Mouse (Mus musculus): ENCODE results near the gene 3110082I17Rik. TPM values are rescaled to one million over a fixed set of nuclear protein-coding genes. Genes with fewer than 3 reads are reported as not detected.
"Not testable (repeated sequence)": the region's sequence is repeated elsewhere in the genome, so short reads cannot be mapped to it uniquely, and the experiment has no call there.

The 3110082I17Rik gene
- total and polyA plus RNA-seq, 2 experiments from 2014 or later: 11.9 to 19.4 TPM

GRCm38 (mm10) chr5:139344687-139345363, 115.5 kb downstream of the 3110082I17Rik start:
- Histone ChIP-seq H3K9me3 (ENCODE audit: low read length) (no peaks in the 10 kb centered on the region), H3K9ac (peak overlapping the region; percentile 91), H3K36me3 (ENCODE audit: insufficient read depth) (peaks cover 23% of the 10 kb centered on the region), H3K4me3 (ENCODE audit: low read depth, low read length) (peak overlapping the region; percentile 95), H3K4me2 (ENCODE audit: low read depth) (peak overlapping the region; percentile 87), H3K27me3 (ENCODE audit: insufficient read depth, low read length) (no peaks in the 10 kb centered on the region), H3K27ac (ENCODE audit: low read depth, low read length) (peak overlapping the region; percentile 80), H3K4me1 (ENCODE audit: insufficient read depth) (peaks cover 4% of the 10 kb centered on the region; the same call in 1 of the 2 replicates)
- peak; percentile 94 for ATAC-seq
- TF ChIP-seq CTCF (IDR thresholded peaks at IDR 0.05; ENCODE audit: low read depth): no peak
- under 1% methylated on average over 33 of the region's 33 CpGs for WGBS
- DNase-seq: peak; percentile 93

- Histone ChIP-seq H3K36me3 (ENCODE audit: insufficient read depth) (peaks cover 30% of the 10 kb centered on the region), H3K4me1 (ENCODE audit: insufficient read depth) (peaks cover 4% of the 10 kb centered on the region; the same call in 1 of the 2 replicates), H3K4me2 (ENCODE audit: low read depth) (peak overlapping the region; percentile 87), H3K27ac (ENCODE audit: low read depth, low read length) (peak overlapping the region; percentile 80), H3K4me3 (ENCODE audit: low read depth, low read length) (peak overlapping the region; percentile 95), H3K9ac (peak overlapping the region; percentile 91), H3K27me3 (ENCODE audit: insufficient read depth, low read length) (no peaks in the 10 kb centered on the region), H3K9me3 (ENCODE audit: low read length) (no peaks in the 10 kb centered on the region)
- ATAC-seq (peak; percentile 85), DNase-seq (peak; percentile 87)
- peak; percentile 90 for TF ChIP-seq CTCF (IDR thresholded peaks at IDR 0.05; ENCODE audit: low read depth)
- WGBS: 5% methylated on average over 12 of the region's 12 CpGs
These were observed 116.2 kb downstream of the 3110082I17Rik start for GRCm38 (mm10) chr5:139344021-139344686.

- TF ChIP-seq CTCF (IDR thresholded peaks at IDR 0.05; ENCODE audit: low read depth): no peak
- Histone ChIP-seq H3K9ac (no peak overlapping the region), H3K4me3 (ENCODE audit: low read depth, low read length) (no peak overlapping the region), H3K9me3 (ENCODE audit: low read length) (no peaks in the 10 kb centered on the region), H3K27ac (ENCODE audit: low read depth, low read length) (no peak overlapping the region), H3K36me3 (ENCODE audit: insufficient read depth) (peaks cover 76% of the 10 kb centered on the region), H3K27me3 (ENCODE audit: insufficient read depth, low read length) (no peaks in the 10 kb centered on the region), H3K4me1 (ENCODE audit: insufficient read depth) (peaks cover 2% of the 10 kb centered on the region; the same call in 1 of the 2 replicates), H3K4me2 (ENCODE audit: low read depth) (no peak overlapping the region)
- no peak for ATAC-seq
- 85% methylated on average over 11 of the region's 11 CpGs for WGBS
- DNase-seq: no peak
These were observed 121.4 kb downstream of the 3110082I17Rik start for GRCm38 (mm10) chr5:139338891-139339290.

GRCm38 (mm10) chr5:139338403-139338802, 121.9 kb downstream of the 3110082I17Rik start:
- H3K9me3 ChIP-seq (ENCODE audit: low read length): no peaks in the 10 kb centered on the region
- H3K4me3 ChIP-seq (ENCODE audit: low read depth, low read length): no peak overlapping the region
- DNase-seq (no peak), ATAC-seq (no peak)
- H3K27me3 ChIP-seq (ENCODE audit: insufficient read depth, low read length): no peaks in the 10 kb centered on the region
- no peak overlapping the region for H3K27ac ChIP-seq (ENCODE audit: low read depth, low read length)
- no peaks in the 10 kb centered on the region for H3K4me1 ChIP-seq (ENCODE audit: insufficient read depth)
- H3K9ac ChIP-seq: no peak overlapping the region
- peaks cover 76% of the 10 kb centered on the region for H3K36me3 ChIP-seq (ENCODE audit: insufficient read depth)
- 90% methylated on average over 3 of the region's 3 CpGs for WGBS
- no peak for TF ChIP-seq CTCF (IDR thresholded peaks at IDR 0.05; ENCODE audit: low read depth)
- no peak overlapping the region for H3K4me2 ChIP-seq (ENCODE audit: low read depth)

- no peaks in the 10 kb centered on the region for H3K4me1 ChIP-seq (ENCODE audit: insufficient read depth)
- no peak for TF ChIP-seq CTCF (IDR thresholded peaks at IDR 0.05; ENCODE audit: low read depth)
- DNase-seq (no peak), ATAC-seq (no peak)
- no peak overlapping the region for H3K4me3 ChIP-seq (ENCODE audit: low read depth, low read length)
- peaks cover 76% of the 10 kb centered on the region for H3K36me3 ChIP-seq (ENCODE audit: insufficient read depth)
- 80% methylated on average over 13 of the region's 13 CpGs for WGBS
- no peak overlapping the region for H3K9ac ChIP-seq
- no peaks in the 10 kb centered on the region for H3K9me3 ChIP-seq (ENCODE audit: low read length)
- no peak overlapping the region for H3K4me2 ChIP-seq (ENCODE audit: low read depth)
- H3K27ac ChIP-seq (ENCODE audit: low read depth, low read length): no peak overlapping the region
- H3K27me3 ChIP-seq (ENCODE audit: insufficient read depth, low read length): no peaks in the 10 kb centered on the region
These were observed 122.4 kb downstream of the 3110082I17Rik start for GRCm38 (mm10) chr5:139337826-139338370.

GRCm38 (mm10) chr5:139335634-139336033, 124.7 kb downstream of the 3110082I17Rik start:
- DNase-seq (no peak), ATAC-seq (peak; percentile 23; the same call in 1 of the 2 replicates)
- H3K27ac ChIP-seq (ENCODE audit: low read depth, low read length): no peak overlapping the region
- WGBS: 92% methylated on average over 4 of the region's 4 CpGs
- H3K4me3 ChIP-seq (ENCODE audit: low read depth, low read length): no peak overlapping the region
- TF ChIP-seq CTCF (IDR thresholded peaks at IDR 0.05; ENCODE audit: low read depth): no peak
- no peaks in the 10 kb centered on the region for H3K27me3 ChIP-seq (ENCODE audit: insufficient read depth, low read length)
- H3K36me3 ChIP-seq (ENCODE audit: insufficient read depth): peaks cover 58% of the 10 kb centered on the region
- no peaks in the 10 kb centered on the region for H3K4me1 ChIP-seq (ENCODE audit: insufficient read depth)
- H3K4me2 ChIP-seq (ENCODE audit: low read depth): no peak overlapping the region
- H3K9me3 ChIP-seq (ENCODE audit: low read length): no peaks in the 10 kb centered on the region
- no peak overlapping the region for H3K9ac ChIP-seq

DNA sequence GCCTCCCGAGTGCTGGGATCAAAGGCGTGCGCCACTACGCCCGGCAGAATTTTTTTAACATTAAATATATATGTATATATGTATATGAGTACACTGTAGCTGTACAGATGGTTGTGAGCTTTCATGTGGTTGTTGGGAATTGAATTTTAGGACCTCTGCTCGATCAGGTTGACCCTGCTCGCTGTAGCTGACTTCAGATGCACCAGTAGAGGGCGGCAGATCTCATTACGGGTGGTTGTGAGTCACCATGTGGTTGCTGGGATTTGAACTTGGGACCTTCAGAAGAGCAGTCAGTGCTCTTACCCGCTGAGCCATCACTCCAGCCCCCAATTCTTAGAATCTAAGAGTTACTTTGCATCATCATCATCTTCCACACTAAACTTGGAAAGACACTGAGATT, 125.9 kb downstream of the 3110082I17Rik start:
- H3K4me3 ChIP-seq (ENCODE audit: low read depth, low read length); H3K27ac ChIP-seq (ENCODE audit: low read depth, low read length); ATAC-seq; H3K27me3 ChIP-seq (ENCODE audit: insufficient read depth, low read length); H3K9ac ChIP-seq; DNase-seq; H3K4me2 ChIP-seq (ENCODE audit: low read depth); H3K4me1 ChIP-seq (ENCODE audit: insufficient read depth); H3K9me3 ChIP-seq (ENCODE audit: low read length): not testable (repeated sequence)
- peaks cover 49% of the 10 kb centered on the region for H3K36me3 ChIP-seq (ENCODE audit: insufficient read depth)
- whole genome bisulfite sequencing: 85% methylated on average over 10 of the region's 10 CpGs
